Mouse (Mus musculus) midbrain, embryonic 12.5 days (tissue): Measurements from ENCODE around the gene Ms4a13. TPM values are rescaled to one million over a fixed set of nuclear protein-coding genes. Genes with fewer than 3 reads are reported as not detected.
"Not testable (repeated sequence)": the region's sequence is repeated elsewhere in the genome, so short reads cannot be mapped to it uniquely, and the experiment has no call there.

Experiments
- ATAC-seq: fragments of 200-750 bp; cut with Nextera tagmentation; 2 replicates; pipeline ENCODE4 v1.8.0; 2017; ENCODE audit warnings: low read depth, moderate TSS enrichment, moderate library complexity; ENCODE audit not compliant: low FRiP score
- H3K27ac ChIP-seq: fragments of 300-500 bp; sonication (generic); replicated peaks from 2 replicates; pipeline ENCODE4 v1.5.1; 2016; ENCODE audit warnings: mild to moderate bottlenecking
- H3K27me3 ChIP-seq: fragments of 300-500 bp; sonication (generic); 2 replicates; pipeline ENCODE4 v1.6.1; 2016; ENCODE audit warnings: mild to moderate bottlenecking
- H3K36me3 ChIP-seq: fragments of 300-500 bp; sonication (generic); 2 replicates; pipeline ENCODE4 v1.6.1; 2016
- H3K4me1 ChIP-seq: fragments of 300-500 bp; sonication (generic); 2 replicates; pipeline ENCODE4 v1.6.1; 2016
- H3K4me2 ChIP-seq: fragments of 300-500 bp; sonication (generic); replicated peaks from 2 replicates; pipeline ENCODE4 v1.6.1; 2016; ENCODE audit warnings: mild to moderate bottlenecking, moderate library complexity
- H3K4me3 ChIP-seq: fragments of 300-500 bp; sonication (generic); 2 replicates; pipeline ENCODE4 v1.5.1; 2016; ENCODE audit warnings: mild to moderate bottlenecking
- H3K9ac ChIP-seq: fragments of 300-500 bp; sonication (generic); replicated peaks from 2 replicates; pipeline ENCODE4 v1.6.1; 2016; ENCODE audit warnings: mild to moderate bottlenecking, moderate library complexity
- H3K9me3 ChIP-seq: fragments of 300-500 bp; sonication (generic); 2 replicates; pipeline ENCODE4 v1.6.1; 2016; ENCODE audit warnings: mild to moderate bottlenecking
- WGBS: fragments of 180-500 bp; shearing (Covaris S2); methylation state at CpG from one replicate; pipeline ENCODE4 v1.1.7; 2016; 5-methylcytosine and 5-hydroxymethylcytosine counted together
- polyA plus RNA-seq: library from polyadenylated mRNA; unstranded; fragments of >200 nt; fragmentation: Nextera tagmentation; extraction: Ambion mirVana; gene quantifications from 2 replicates; pipeline ENCODE4 v1.2.1, GENCODE M21; 2016

Gene Ms4a13
- polyA plus RNA-seq = not detected in 2 replicates

DNA sequence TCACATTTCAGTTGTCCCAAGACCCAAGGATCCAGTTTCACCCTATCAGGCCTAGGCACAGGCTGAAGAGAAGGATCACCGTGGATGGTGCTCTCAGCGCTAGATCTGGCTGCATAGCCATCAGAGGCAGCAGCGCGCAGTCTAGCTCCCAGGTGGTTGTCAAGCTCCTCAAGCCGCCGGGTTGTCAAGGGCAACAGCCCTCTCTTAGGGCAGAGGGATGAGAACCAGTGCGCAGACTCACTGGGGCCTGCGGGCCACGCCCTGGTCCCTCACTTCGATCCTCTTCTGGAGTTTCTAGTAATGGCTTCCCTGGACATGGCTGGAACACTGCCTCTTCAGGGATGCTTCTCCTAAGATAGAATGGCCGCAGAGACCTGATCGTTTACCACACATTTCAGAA lies at the start of gene Ms4a13:
Gene Ms4a13 (minus strand): TSS at position 192 of the 400 bp plus-strand sequence.
- no peak for ATAC-seq
- no peaks in the 10 kb centered on the region for H3K27me3 ChIP-seq
- H3K27ac ChIP-seq = no peak within 1 kb of the TSS
- no peak within 1 kb of the TSS for H3K4me3 ChIP-seq
- H3K9me3 ChIP-seq = no peaks in the 10 kb centered on the region
- 65% methylated on average over 12 of the region's 12 CpGs for WGBS
- no peaks in the 10 kb centered on the region for H3K36me3 ChIP-seq
- H3K4me2 ChIP-seq = no peak within 1 kb of the TSS
- no peaks in the 10 kb centered on the region for H3K4me1 ChIP-seq
- H3K9ac ChIP-seq = no peak within 1 kb of the TSS

DNA sequence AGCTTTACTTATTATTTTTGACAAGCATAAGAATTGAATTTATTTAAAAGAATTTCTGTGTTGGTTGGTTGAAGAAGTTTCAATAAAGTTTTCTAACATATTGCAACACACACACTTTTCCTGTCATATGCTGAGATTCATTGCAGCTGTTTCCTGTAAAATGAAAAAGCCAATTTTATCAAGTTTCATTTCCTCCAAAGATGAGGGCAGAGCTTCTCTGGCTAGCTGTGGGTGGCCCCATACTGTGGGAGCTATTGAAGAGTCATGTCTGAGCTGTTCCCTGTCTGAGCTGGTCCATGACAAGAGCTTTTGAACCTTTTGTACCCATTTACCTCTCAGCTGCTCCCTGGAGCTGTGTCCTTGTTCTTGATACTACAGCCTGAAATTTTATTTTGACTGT lies 47.7 kb upstream of the Ms4a13 start:
- Histone ChIP-seq H3K4me2 (no peak overlapping the region), H3K4me1 (no peaks in the 10 kb centered on the region), H3K27ac (no peak overlapping the region), H3K9me3 (no peaks in the 10 kb centered on the region), H3K4me3 (no peak overlapping the region), H3K36me3 (no peaks in the 10 kb centered on the region), H3K27me3 (no peaks in the 10 kb centered on the region), H3K9ac (no peak overlapping the region)
- no peak for ATAC-seq

DNA sequence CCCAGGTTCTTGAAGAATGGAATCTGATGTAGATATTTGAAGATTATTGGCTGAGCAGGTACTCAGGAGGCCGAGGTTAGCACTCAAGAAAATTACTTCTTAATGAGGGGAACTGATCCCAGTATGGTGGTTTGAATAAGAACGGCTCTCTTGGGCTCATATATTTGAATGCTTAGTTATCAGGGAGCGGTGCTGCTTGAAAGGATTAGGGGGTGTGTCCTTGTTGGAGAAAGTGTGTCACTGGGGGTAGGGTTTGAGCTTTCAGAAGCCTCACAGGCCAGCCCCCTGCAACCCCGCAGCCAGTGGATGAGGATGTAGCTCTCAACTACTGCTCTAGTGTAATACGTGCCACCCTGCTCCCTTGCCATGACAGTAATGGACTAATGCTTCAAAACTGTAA lies 46.0 kb upstream of the Ms4a13 start:
- H3K36me3 ChIP-seq = no peaks in the 10 kb centered on the region
- H3K27me3 ChIP-seq = no peaks in the 10 kb centered on the region
- H3K9ac ChIP-seq = no peak overlapping the region
- 55% methylated on average over 5 of the region's 5 CpGs for WGBS
- no peak overlapping the region for H3K4me2 ChIP-seq
- no peak overlapping the region for H3K27ac ChIP-seq
- H3K4me3 ChIP-seq = no peak overlapping the region
- no peaks in the 10 kb centered on the region for H3K4me1 ChIP-seq
- ATAC-seq = no peak
- H3K9me3 ChIP-seq = no peaks in the 10 kb centered on the region

DNA sequence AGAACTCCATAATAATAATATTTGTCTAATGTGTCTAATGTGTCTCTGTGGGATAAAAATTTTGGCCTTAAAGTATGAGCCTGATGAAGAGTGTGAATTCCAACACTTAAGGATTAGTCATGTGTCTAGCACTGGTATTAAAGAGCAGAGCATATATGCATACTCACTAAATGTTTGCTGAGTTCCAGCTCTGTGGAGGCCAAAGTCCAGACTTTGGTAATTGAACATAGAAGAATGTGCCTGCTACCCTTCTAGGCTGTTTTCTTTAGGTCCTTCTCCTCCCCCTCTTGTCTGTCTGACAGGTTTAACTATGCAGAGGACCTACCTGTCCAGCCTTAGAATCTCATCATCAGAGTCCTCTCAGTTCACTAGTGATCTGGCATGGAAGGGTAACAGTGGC lies 39.3 kb upstream of the Ms4a13 start:
- H3K9me3 ChIP-seq = no peaks in the 10 kb centered on the region
- ATAC-seq = no peak

DNA sequence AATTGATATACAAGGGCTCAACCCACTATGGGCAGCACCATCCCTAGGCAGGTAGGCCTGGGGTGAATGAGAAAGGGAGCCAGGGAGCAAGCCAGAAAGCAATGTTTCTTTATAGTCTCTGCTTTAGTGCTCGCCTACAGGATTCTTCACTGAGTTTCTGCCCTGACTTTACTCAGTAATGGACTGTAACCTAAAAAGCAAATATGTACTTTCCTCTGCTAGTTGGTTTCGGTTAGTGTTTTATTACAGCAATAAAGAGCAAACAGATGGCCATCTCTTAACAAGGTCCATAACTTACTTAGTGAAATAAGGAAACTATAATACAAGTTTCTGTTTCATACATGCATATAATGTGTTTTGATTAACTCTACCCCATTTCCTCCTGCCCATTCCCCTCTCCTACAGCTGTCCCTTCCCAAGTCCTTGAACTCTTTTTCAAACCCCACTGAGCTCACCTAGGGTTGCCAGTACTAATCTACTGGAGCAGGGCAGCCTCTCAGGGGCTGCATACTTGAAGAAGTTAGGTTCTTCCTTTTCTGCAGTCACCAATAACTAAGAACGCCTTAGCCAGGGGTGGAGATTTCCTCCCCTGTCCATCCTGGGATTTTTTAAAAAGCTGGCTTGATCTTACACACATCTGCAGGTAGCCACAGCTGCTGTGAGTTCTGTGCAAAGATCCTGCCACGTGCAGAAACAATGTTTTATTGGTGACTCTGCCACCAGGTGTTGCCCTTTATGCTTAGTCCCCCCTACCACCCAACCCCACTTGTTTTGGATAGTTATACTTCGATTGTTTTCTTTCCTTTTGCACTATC lies 38.6 kb upstream of the Ms4a13 start:
- whole genome bisulfite sequencing = 75% methylated on average over 5 of the region's 5 CpGs
- H3K4me1 ChIP-seq = no peaks in the 10 kb centered on the region
- no peak overlapping the region for H3K4me3 ChIP-seq
- H3K4me2 ChIP-seq = no peak overlapping the region
- no peaks in the 10 kb centered on the region for H3K36me3 ChIP-seq
- H3K9me3 ChIP-seq = no peaks in the 10 kb centered on the region
- no peaks in the 10 kb centered on the region for H3K27me3 ChIP-seq
- ATAC-seq = no peak
- no peak overlapping the region for H3K9ac ChIP-seq
- no peak overlapping the region for H3K27ac ChIP-seq

More for the DNA sequence above, 39.3 kb upstream of the Ms4a13 start:
- Histone ChIP-seq H3K27ac (no peak overlapping the region), H3K4me1 (no peaks in the 10 kb centered on the region), H3K4me3 (no peak overlapping the region), H3K27me3 (no peaks in the 10 kb centered on the region), H3K36me3 (no peaks in the 10 kb centered on the region), H3K9ac (no peak overlapping the region), H3K4me2 (no peak overlapping the region)

DNA sequence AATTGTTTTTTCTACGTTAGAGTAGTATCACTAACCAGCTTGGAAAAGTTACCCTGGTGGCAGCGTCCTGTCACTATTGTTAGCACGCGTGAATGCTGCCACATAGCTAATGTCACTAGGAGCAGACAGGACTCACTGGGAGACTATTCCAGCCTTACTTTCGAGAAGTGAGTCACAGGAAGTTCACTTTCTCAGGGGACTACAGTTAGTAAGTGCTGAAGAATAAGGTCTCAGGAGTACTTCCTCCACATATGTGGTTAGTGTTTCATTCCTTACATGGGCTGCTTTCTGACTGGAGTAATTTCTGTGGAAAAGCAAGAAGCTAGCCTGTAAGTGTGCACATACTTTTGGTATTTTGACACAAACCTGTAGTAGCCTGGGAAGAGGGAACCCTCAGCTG lies 37.7 kb upstream of the Ms4a13 start:
- Histone ChIP-seq H3K36me3 (no peaks in the 10 kb centered on the region), H3K27ac (no peak overlapping the region), H3K9ac (no peak overlapping the region), H3K4me1 (no peaks in the 10 kb centered on the region), H3K9me3 (no peaks in the 10 kb centered on the region), H3K4me2 (no peak overlapping the region), H3K4me3 (no peak overlapping the region), H3K27me3 (no peaks in the 10 kb centered on the region)
- ATAC-seq = no peak
- WGBS = 79% methylated on average over 5 of the region's 5 CpGs

DNA sequence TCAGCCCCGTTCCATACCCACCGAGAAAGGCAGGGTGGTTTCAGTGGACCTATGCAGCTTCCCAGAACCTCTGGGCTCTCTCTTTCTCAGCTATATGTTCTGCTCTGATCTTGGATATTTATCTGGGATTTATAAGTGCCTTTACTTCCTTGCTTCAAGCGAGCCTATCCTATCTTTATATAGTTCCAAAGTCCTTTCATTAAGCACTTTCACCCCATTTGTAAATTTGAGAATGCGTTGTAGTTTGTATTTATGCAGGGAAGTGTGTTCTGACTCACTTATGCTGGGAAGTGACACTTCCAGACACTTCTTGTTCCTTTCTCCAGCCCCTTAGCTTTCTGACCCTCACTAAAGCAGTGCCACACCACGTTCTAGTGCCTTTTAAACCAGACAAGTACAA lies 35.8 kb upstream of the Ms4a13 start, which contains the start of gene Ms4a12:
Gene Ms4a12 (minus strand): TSS at position 101 of the 400 bp plus-strand sequence.
- H3K4me1 ChIP-seq = no peaks in the 10 kb centered on the region
- no peak within 1 kb of the TSS for H3K9ac ChIP-seq
- H3K4me3 ChIP-seq = no peak within 1 kb of the TSS
- H3K9me3 ChIP-seq = no peaks in the 10 kb centered on the region
- no peak for ATAC-seq
- WGBS = 75% methylated on average over 5 of the region's 5 CpGs
- H3K27me3 ChIP-seq = no peaks in the 10 kb centered on the region
- H3K4me2 ChIP-seq = no peak within 1 kb of the TSS
- no peaks in the 10 kb centered on the region for H3K36me3 ChIP-seq
- H3K27ac ChIP-seq = no peak within 1 kb of the TSS

DNA sequence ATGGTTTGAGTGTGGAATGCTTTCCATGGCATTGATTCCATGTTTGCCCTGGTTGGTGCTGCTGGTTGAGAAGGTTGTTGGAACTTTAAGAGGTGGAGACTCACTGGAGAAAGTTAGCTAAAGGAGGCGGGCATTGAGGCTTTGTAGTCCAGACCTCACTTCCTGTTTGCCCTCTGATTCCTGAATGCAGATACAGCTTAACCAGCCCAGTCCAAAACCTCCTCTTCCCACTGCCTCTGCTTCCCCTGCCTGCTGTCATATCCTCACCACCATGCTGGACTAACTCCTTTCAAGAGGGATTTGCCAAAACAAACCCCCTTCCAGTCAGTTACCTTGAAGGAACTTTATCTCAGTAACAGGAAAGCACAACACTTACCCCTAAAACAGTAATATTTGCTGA lies 4.0 kb downstream of the Ms4a13 start:
- no peak for ATAC-seq
- Histone ChIP-seq H3K27ac (no peak overlapping the region), H3K4me2 (no peak overlapping the region), H3K27me3 (no peaks in the 10 kb centered on the region), H3K4me1 (no peaks in the 10 kb centered on the region), H3K9ac (no peak overlapping the region), H3K9me3 (no peaks in the 10 kb centered on the region), H3K36me3 (no peaks in the 10 kb centered on the region), H3K4me3 (no peak overlapping the region)
- 76% methylated on average over 1 of the region's 1 CpGs for WGBS

DNA sequence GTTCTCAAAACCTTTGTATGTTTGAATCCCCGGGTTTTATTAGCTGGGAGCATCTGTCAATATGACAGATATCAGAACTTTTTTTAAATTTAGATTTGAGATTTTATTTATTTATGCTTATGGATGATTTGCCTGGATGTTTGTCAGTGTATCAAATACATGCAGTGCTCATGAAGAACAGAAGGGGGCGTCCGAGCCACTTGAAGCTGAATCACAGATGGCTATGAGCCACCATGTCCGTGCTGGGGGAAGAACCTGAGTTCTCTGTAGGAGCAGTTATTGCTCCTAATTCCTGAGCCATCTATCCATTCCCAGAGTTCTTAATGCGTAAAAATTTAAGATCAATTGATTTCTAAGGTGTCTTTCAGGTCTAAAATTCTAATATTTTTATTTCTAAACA lies 12.4 kb downstream of the Ms4a13 start:
- no peak overlapping the region for H3K9ac ChIP-seq
- no peaks in the 10 kb centered on the region for H3K4me1 ChIP-seq
- 14% methylated on average over 5 of the region's 5 CpGs for WGBS
- H3K4me2 ChIP-seq = no peak overlapping the region
- H3K36me3 ChIP-seq = no peaks in the 10 kb centered on the region
- no peak overlapping the region for H3K4me3 ChIP-seq
- no peak for ATAC-seq
- H3K27ac ChIP-seq = no peak overlapping the region
- no peaks in the 10 kb centered on the region for H3K27me3 ChIP-seq
- H3K9me3 ChIP-seq = no peaks in the 10 kb centered on the region

DNA sequence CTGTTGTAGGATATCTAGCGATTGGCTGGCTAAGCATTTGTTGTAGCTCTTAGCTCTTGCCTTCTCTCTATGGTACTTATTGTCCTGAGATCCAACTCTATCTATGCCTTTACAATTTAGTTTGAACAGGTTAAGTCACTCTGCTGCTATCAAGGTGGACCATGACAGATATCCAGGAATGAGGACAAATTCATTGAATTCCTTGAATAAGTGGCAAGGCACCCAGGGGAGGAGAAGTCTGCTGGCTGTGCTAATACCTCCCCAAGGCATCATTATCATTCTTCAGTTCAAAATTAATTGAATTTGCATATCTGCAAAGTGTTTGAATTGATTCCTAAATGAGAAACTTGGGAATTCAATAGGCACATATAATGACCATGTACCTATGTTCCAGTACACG lies 19.1 kb downstream of the Ms4a13 start:
- no peaks in the 10 kb centered on the region for H3K36me3 ChIP-seq
- no peaks in the 10 kb centered on the region for H3K4me1 ChIP-seq
- no peaks in the 10 kb centered on the region for H3K9me3 ChIP-seq
- no peaks in the 10 kb centered on the region for H3K27me3 ChIP-seq
- H3K9ac ChIP-seq = no peak overlapping the region
- 73% methylated on average over 2 of the region's 2 CpGs for WGBS
- H3K27ac ChIP-seq = no peak overlapping the region
- no peak overlapping the region for H3K4me3 ChIP-seq
- ATAC-seq = no peak
- no peak overlapping the region for H3K4me2 ChIP-seq

DNA sequence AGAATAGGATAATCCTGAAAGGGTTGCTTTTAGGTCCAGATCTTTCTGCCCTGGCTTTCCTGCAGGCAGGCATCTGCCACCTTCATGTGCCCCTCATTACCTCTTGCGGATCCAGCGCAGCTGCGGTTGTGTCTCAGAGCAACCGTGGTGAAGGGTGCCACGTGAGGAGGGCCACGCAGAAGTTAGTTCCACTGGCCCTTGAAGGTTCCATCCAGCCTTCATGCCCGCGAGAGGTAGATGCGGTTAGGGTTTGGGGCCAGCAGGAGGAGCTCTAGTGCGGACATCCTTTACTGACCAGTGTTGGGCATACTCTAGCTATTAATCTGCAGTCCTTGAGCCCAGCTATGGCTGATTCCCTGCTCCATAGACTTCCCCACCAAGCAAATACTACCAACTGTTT lies 31.4 kb downstream of the Ms4a13 start, which contains the start of gene 1700025F22Rik:
Gene 1700025F22Rik (minus strand): TSS at position 149 of the 400 bp plus-strand sequence.
- H3K27me3 ChIP-seq = no peaks in the 10 kb centered on the region
- no peak within 1 kb of the TSS for H3K4me2 ChIP-seq
- no peaks in the 10 kb centered on the region for H3K9me3 ChIP-seq
- WGBS = 40% methylated on average over 10 of the region's 10 CpGs
- no peaks in the 10 kb centered on the region for H3K36me3 ChIP-seq
- no peak within 1 kb of the TSS for H3K9ac ChIP-seq
- H3K27ac ChIP-seq = no peak within 1 kb of the TSS
- H3K4me1 ChIP-seq = no peaks in the 10 kb centered on the region
- ATAC-seq = no peak
- H3K4me3 ChIP-seq = no peak within 1 kb of the TSS

DNA sequence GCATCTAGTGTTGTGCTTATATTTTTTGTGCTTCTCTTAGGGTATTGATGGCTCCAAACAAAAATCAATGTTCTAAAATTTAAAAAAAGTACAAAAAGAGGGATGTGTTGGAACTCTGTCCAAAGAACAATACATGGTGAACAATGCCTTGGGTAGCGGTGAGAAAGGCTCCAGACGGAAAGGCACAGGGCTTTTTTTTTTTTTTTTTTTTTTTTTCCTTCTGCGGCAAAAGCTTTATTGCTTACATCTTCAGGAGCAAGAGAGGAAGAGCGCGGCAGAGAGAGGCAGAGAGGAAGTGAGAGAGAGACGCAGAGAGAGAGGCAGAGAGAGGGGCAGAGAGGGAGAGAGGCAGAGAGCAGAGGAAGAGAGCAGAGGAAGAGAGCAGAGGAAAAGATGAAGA lies 38.6 kb downstream of the Ms4a13 start:
- not testable (repeated sequence) for H3K9ac ChIP-seq, H3K36me3 ChIP-seq, H3K4me2 ChIP-seq, H3K4me3 ChIP-seq, ATAC-seq, H3K4me1 ChIP-seq, H3K27ac ChIP-seq, H3K27me3 ChIP-seq, H3K9me3 ChIP-seq
- 87% methylated on average over 6 of the region's 6 CpGs for WGBS

DNA sequence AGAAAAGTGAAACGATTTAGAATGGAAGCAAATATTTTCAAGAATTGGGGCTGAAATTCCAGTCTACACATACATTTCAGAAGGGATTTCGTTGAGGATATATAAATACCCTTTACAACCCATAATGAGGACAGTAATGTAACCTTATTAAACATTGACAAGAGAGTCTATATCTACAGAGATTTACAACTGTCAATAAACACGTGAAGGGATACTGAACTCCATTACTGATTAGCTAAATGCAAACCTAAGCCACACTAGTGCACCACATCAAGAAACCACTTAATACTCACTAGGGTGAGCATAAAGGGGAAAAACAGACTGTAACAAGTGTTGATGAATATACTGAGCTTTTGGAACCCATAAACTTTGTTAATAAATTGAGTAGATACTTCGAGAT lies 61.2 kb downstream of the Ms4a13 start:
- Histone ChIP-seq H3K27me3 (no peaks in the 10 kb centered on the region), H3K4me2 (no peak overlapping the region), H3K9me3 (no peaks in the 10 kb centered on the region), H3K27ac (no peak overlapping the region), H3K4me1 (no peaks in the 10 kb centered on the region), H3K36me3 (no peaks in the 10 kb centered on the region), H3K4me3 (no peak overlapping the region), H3K9ac (no peak overlapping the region)
- no peak for ATAC-seq
- WGBS = 77% methylated on average over 4 of the region's 4 CpGs
